Mouse (Mus musculus) lung, postnatal 4 days (tissue): Measurements from ENCODE around the gene Gm13199.

ENCODE experiments used
- DNase-seq, 2 experiments: peaks; one replicate each; pipeline ENCODE4 v3.0.0; 2021

The Gm13199 gene

DNA sequence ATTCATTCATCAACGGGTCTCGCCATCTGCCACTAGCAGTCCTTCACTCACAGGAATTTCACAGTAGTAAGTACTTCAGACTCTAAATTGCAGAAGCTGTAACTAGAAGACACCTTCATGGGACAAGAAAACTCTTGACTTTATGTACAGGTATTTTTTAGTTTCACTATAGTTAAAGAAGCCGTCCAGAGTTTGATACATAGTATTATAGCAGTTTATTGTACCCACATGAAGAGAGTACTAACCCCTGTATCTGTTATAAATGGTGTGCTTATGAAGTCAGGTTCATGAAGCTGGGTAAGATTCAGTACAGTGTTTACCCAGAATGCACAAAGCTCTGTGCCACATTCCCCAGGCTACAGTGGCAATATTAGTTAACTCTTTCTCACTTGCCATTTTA is at the start of gene Gm13199:
TSS of gene Gm13199 (minus strand) at position 101 of the 400 bp plus-strand sequence.
- no peak for DNase-seq

- no peak for DNase-seq
Measured at GRCm38 (mm10) chr2:5911282-5911965, 48.7 kb upstream of the Gm13199 start.

- DNase-seq, result peak in 1 of 2 experiments; percentile 49
Measured at GRCm38 (mm10) chr2:5906625-5907024, 43.9 kb upstream of the Gm13199 start.

DNA sequence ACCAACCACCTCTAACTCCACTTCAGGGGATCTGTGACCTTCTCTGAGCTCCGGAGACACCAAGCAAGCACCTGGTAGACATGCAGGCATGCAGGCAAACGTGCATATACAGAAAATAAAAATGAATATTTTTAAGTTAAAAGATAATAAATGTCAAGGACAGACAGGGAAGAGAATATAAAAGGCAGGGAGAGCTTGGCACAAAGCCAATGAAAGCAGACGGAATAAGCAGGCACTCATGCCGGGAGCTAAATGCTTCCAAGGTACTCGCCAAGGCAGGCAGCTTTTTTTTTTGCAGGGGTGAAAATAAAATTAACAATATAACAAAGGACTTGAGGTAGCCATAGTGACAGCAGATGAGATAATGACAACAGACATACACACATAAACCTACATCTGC is 43.4 kb upstream of the Gm13199 start:
- no peak for DNase-seq

DNA sequence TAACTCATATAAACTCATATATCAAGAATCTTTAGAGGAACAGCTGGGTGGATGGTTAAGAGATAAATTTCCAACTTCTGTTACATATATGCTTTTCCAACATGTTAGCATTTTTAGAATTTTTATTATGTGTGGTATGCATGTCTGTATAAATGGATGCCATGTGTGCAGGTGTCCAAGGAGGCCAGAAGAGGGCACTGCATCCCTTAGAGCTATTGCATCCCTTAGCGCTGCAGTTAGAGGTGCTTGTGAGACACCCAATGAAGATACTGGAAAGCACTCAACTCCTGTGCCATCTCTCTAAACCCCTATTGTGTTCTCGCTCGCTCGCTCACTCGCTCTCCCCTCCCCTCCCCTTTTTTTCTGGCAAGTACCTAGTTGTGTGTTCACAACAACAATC is 37.4 kb upstream of the Gm13199 start:
- peak in 1 of 2 experiments; percentile 31 for DNase-seq

- DNase-seq, result peak; percentile 98 to 100
Measured at GRCm38 (mm10) chr2:5894843-5895570, 32.3 kb upstream of the Gm13199 start, which contains the start of gene Sec61a2. Gene Sec61a2, minus strand, starts transcription at chr2:5895432.

DNA sequence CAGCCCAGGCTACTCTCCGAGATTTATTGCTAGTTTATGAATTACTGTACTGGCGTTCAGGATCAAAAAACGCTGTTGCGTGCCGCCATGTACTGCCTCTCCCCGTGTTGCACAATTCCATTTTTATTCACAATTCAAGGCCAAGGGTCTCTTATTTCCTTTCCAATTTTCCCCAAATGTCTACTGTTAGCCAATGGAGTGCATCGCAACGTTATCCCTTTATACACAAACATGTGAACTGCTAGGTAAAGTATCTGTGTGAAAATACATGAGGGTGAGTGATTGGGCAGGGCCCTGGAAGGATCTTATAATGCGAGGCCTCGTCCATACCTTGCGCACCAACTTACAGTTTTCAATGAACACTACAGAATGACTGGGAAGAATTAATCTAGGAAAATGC is 31.6 kb upstream of the Gm13199 start:
- no peak for DNase-seq

- DNase-seq, result no peak
Measured at GRCm38 (mm10) chr2:5889412-5889811, 26.7 kb upstream of the Gm13199 start.

GRCm38 (mm10) chr2:5888865-5889264 is 26.1 kb upstream of the Gm13199 start:
- DNase-seq, result no peak

DNA sequence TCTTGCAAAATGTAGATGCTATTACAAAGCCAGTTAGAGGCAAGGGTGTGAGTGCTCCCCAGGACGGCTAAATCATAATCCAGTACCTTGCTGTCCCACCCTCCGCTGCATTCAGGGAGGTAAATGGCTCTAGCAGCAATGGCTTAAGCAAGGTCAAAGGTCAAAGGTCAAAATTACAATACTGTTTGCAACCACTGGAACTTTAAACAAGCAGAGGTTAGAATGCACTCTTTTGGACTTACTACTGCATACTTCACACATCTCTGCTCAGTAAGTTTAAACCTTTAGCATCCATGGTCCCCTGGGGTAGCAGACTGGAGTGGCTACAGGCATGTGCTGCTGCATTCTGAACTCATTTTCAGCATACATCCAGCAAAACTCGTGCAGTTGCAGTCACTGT is 14.7 kb upstream of the Gm13199 start:
- no peak for DNase-seq

GRCm38 (mm10) chr2:5869746-5870145 is 7.0 kb upstream of the Gm13199 start:
- no peak for DNase-seq

GRCm38 (mm10) chr2:5867681-5868080 is 4.9 kb upstream of the Gm13199 start:
- no peak for DNase-seq

GRCm38 (mm10) chr2:5851866-5852265 is 10.9 kb downstream of the Gm13199 start:
- DNase-seq, result no peak

GRCm38 (mm10) chr2:5851116-5851515 is 11.6 kb downstream of the Gm13199 start:
- peak in 1 of 2 experiments; percentile 5 for DNase-seq

DNA sequence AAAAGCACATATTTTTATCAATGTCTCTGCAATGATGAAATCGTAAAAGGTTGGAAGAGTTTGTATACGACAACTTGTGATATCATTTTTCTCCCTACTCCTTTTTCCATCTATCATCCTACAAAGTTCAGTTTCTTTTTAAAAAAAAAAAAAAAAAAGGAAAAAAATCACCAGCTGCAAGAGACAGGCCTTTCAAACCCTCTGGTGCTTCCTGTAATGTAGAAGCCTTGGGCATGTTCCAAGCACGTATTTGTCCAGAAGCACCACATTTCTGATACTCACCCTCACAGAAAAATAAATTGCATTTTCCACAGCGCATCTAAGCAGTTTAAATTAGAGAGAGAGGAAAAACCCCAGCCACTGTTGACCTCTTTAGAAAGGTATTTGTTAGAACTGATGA is 16.9 kb downstream of the Gm13199 start:
- no peak for DNase-seq

DNA sequence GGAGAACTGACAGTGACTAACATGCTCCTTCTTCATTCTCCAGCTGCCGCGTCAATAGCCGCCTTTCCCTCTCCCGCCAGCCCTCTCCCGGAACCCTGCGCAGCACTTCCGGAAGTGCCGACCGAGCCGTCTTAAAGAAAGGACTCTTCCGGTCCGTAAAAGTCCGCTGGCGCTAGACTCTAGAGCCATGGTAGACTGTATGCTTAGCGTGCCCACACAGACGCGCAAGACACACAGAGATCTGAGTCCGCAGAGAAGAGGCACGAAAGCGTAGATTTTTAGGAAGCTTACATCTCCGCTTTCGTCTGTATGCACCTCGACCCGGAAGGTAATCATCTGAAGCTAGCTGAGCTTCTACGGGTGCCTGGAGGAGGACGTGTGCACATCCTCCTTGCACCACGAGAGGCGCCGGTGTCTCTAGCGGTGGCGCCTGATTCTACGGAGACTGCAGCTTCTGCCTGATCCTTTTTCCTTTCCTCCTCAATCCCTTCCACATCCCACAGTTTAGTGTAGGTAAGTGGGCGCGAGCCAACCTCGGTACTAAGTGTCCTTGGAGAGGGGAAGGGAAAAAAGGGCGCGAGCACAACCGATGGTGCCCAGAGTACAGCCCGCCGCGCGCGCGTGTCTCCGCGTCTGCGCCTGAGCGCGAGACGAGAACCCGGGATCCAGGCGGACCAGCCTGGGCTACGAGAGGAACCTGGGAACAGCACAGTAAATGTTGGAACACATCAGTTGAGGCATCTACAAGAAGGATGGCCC is 17.7 kb downstream of the Gm13199 start, which contains the start of the genes Nudt5 and Cdc123:
TSS of gene Nudt5 (plus strand) at position 147 of the 759 bp plus-strand sequence.
TSS of gene Cdc123 (minus strand) at position 292 of the 759 bp plus-strand sequence.
- peak; percentile 90 to 92 for DNase-seq

DNA sequence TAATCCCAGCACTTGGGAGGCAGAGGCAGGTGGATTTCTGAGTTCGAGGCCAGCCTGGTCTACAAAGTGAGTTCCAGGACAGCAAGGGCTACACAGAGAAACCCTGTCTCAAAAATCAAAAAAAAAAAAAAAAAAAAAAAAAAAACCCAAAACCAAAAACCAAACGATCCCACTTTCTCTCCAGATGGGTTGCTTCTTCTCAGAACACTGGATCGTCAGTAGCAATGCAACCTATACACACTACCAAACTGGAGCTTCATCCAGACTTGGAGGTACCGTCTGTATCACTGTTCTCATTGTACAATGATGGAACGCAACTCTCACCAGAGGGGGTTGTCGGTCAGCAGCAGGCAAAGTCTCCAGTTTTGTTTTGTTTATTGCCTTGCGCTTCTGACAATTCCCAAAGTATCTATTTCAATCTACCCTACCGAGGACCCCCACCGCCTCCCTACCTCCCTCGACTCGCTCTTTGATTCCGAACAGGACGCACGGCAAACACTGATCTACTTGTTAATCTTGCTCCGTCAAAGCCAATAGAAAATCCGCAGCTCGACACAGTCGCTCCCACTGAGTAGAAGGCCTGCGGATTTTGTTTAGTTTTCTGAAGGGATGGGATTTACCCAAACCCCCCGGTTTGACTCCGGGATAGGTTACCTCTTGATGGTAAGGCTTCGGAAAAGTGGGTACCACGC is 18.4 kb downstream of the Gm13199 start:
- DNase-seq, result no peak

DNA sequence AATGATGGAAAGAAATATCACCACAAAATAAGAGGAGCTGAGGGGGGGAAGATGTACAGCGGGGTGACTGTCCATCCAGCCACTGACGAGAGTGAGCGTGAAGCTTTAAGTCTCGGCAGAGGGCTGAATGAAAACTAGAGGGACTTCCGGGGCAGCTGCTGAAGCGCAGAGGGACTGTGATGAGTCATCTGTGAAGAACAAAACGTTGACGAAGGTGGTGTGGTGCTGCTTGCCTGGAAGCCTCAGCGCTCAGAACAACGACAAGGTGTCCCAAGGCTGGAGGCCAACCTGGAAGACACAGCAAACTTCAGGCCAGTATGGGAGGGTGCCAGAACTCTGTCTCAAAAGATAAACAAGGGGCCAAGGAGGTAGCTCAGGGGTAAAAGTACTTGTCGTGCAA is 21.9 kb downstream of the Gm13199 start:
- no peak for DNase-seq

- DNase-seq, result no peak
Measured at GRCm38 (mm10) chr2:5825265-5825913, 37.3 kb downstream of the Gm13199 start.

DNA sequence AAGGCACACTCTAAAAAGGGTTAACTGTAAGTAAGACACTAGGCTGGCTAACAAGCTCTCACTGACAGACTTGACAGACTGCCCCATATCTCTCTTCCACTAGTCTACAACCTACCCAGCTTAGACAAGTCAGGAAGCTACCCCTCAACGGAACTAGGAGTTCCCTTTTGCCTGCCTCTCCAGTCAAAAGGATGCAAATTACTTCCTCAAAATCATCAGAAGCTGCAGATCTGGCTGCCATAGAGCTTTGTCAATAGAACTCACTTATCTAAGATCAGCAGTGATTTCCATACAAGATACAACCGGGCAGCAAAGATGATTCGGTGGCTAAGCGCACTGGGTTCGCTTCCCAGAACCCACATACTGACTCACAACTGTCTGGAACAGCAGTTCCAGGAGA is 38.0 kb downstream of the Gm13199 start:
- DNase-seq, result no peak

DNA sequence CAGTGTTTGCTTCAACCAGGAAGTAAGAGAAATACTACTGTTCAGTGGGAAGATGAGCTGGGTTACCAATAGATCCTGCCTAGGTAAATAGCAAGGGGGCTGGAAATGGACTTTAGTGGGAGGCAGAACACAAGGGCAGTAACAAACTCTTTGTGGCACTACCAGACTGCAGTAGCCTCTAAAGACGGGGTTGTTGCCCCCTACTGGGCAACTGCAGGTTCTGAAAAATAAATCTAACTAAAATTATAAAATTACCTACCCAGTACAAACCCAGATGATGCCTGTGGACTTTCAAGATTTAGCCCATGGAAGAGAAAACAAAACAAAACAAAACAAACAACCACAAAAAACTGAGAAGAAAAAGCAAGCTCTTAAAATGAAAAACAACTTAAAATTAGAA is 38.5 kb downstream of the Gm13199 start:
- DNase-seq, result no peak

DNA sequence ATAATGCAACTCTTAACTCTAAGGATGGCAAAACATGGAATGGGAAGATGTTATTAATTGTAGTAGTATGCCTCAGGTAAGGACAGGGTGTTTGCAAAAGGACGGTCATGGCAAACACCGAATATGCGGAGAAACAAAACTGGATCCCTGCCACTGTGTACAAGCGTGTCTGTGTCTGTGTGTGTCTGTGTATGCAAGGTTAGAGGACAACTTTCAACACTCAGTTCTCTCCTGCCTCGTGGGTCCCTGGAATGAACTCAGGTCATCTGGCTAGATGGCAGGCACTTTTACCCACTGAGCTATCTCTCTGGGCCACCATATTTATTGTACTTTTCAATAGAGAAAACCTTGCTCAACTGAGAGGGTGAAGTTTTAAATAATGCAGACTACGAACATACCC is 40.3 kb downstream of the Gm13199 start:
- no peak for DNase-seq
